Mouse (Mus musculus): ENCODE measurements at regions not wholly inside any gene's neighbourhood (a gene's known extent, or its start where the extent isn't known, plus 50 kb on each side); places are given as distances from the start of the nearest gene placed in this dataset.

DNA sequence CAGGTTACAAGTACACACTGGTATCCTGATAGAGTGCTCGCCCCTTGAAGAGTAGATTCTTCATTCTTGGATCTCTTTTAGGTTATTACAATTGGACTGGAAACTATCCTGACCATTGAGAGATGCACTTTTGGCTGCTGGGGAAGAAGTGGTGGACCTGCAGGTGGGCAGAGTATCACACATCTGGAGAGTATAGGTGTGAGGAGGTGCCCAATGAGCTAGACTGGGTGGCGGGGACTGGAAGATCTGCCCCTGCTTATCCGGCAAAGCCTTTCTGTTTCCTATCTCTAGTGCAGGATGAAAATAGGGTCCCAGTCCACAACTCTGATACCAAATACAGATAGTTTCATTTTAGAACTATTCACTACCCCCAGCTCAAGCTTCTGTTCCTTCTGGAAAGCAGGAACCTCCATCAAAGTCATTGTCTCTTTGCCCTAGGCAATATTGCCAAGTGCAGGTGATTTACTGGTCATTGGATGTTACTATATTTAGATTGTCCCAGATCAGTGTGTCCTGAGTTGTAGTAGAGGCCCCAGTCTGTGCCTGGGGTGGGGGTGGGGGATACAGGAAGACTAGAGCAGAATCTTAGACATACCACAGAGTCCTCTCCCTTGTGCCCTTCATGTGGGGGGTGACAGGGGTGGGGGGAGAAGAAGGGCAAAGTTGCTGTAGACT lies 62.5 kb upstream of the Ube2e1 start:
- no peak for DNase-seq (ENCODE audit: low read depth, low spot score)

DNA sequence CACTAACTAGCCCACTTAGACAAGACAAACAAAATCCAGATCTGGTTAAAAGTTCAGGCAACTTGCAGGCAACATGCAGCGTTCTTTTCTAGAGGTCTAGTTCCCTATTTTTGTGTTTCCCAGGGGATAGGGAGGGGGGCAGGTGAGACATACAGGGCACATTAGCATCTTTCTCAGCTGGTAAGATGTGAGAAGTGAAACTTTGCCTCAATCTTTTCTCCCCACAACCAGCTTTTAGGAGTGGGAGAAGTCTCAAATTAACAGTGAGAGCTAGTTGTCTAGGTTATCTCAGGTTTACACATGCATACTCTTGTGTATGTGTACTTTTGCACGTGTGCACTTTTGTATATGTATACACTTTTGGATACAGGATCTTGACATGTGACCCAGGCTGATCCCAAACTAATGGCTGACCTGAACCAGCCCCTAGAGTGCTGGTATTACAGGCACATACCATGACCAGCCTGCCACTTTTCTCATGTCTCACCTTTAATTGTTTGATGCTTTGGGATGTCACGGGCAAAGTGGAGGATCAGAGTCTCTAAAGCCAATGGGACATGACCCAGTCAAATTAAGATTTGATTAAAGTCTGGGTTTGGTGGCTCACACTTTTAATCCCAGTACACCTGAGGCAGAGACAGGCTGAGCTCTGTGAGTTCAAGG lies 60.3 kb upstream of the Ube2e1 start:
- DNase-seq (ENCODE audit: low read depth, low spot score), result no peak

DNA sequence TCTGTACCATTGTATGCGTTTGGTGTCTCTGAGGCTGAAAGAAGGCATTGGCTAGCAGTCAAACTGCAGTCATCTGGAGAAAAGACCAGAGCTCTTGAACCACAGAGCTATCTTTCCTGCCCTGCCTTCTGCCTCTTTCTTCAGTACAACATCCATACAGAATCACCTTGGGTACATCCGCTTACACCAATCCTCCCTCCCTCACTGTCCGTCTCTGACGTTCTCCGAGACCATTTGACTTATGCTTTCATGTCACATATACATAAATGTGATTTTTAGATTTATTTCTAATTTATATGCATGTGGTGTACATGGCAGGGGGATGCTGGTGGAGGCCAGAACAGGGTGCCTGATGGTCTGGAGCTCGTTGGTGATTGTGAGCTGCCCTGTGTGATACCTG lies 57.7 kb upstream of the Ube2e1 start:
- no peak for DNase-seq (ENCODE audit: low read depth, low spot score)

DNA sequence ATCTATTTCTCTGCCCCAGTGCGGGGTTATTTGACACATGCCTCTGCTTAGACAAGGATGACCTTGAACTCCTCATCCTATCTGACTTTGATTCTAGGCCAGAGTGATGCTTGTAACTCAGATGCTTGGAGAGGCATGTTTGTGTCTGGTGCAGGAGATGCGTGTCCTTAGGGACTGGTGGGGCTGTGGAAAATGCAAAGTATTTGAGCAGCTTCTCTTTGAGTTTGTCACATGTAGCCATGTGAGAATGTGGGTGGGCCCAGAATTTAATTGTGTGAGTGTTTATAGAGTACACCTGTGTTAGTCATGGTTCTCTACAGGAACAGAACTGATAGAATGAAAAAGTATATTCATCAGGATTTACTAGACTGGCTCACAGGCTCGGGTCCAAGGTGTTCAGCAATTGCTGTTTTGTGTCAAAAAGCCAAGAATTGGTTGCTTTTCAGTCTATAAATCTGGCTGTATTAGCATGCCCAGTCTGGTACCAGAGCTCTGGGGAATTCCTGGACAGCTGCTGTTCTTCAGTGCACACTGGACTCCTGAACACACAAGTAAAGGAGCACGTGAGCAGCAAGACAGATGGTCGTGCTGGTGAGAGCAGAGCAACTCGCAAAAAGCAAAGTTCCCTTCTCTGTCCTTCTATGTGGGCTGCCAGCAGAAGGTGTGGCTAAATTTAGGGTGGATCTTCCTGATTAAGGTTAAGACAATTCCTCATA lies 54.5 kb upstream of the Ube2e1 start:
- DNase-seq (ENCODE audit: low read depth, low spot score), result no peak

All from WW6 (cell line).